Mouse (Mus musculus) left cerebral cortex, adult 2 months (tissue): ENCODE data around the gene Mark1. TPM values are rescaled to one million over a fixed set of nuclear protein-coding genes. Genes with fewer than 3 reads are reported as not detected.

Experiments
- DNase-seq, 2 experiments: peaks; one replicate each; pipeline ENCODE4 v3.0.0; 2021 to 2022; ENCODE audit warnings: low spot score in 2 of 2, mixed read lengths in 1 of 2; ENCODE audit errors: extremely low spot score in 1 of 2
- H3K27ac ChIP-seq: fragments of 200-600 bp; 2 replicates; pipeline ENCODE4 v1.8.1; 2022
- H3K4me3 ChIP-seq: fragments of 200-600 bp; 2 replicates; pipeline ENCODE4 v1.8.1; 2022
- CTCF ChIP-seq: fragments of 200-600 bp; IDR thresholded peaks from 2 replicates; pipeline ENCODE4 v1.8.1; 2022; ENCODE audit warnings: antibody characterized with exemption, mild to moderate bottlenecking, moderate library complexity
- intact Hi-C: fragments of 180-260 bp; cut with DNase I; formaldehyde crosslinking; loops from one replicate; pipeline ENCODE4 v1.15.1; 2025
- total RNA-seq, 2 experiments: library from RNA; stranded (reverse); gene quantifications; 2 replicates each; pipeline ENCODE4 v1.2.3; 2021

The Mark1 gene
- total RNA-seq, 2 experiments from 2014 or later: 92.5 to 94.6 TPM

- TF ChIP-seq CTCF: no peak
- Histone ChIP-seq H3K4me3 (peak overlapping the region; percentile 86), H3K27ac (peak overlapping the region; percentile 97)
- DNase-seq: no peak
- intact Hi-C loops: loop anchor here (2.0 to 5.0 kb wide), 2 partner anchors 76 to 189 kb away; no protein-coding TSS in a partner anchor
These were observed 1.2 kb downstream of the Mark1 start for GRCm38 (mm10) chr1:184998161-184998560.

- no peak for DNase-seq
- H3K4me3 ChIP-seq: peak overlapping the region; percentile 86
- intact Hi-C loops: loop anchor here (2.0 to 5.0 kb wide), 2 partner anchors 33 to 75 kb away; no protein-coding TSS in a partner anchor
- H3K27ac ChIP-seq: peak overlapping the region; percentile 97; the same call in 1 of the 2 replicates
- TF ChIP-seq CTCF: no peak
These were observed 1.9 kb downstream of the Mark1 start for GRCm38 (mm10) chr1:184997466-184997865.

GRCm38 (mm10) chr1:184995335-184995734, 4.0 kb downstream of the Mark1 start:
- TF ChIP-seq CTCF: no peak
- DNase-seq: no peak
- intact Hi-C loops: loop anchor here (5.0 kb wide), 1 partner anchor 73 kb away; no protein-coding TSS in a partner anchor

GRCm38 (mm10) chr1:184991191-184991590, 8.2 kb downstream of the Mark1 start:
- no peak for DNase-seq
- intact Hi-C loops: no loop called here
- no peak for TF ChIP-seq CTCF

More at GRCm38 (mm10) chr1:184995335-184995734, 4.0 kb downstream of the Mark1 start:
- no peak overlapping the region for H3K4me3 ChIP-seq
- H3K27ac ChIP-seq: no peak overlapping the region

GRCm38 (mm10) chr1:184986748-184987147, 12.6 kb downstream of the Mark1 start:
- Histone ChIP-seq H3K27ac (no peak overlapping the region), H3K4me3 (no peak overlapping the region)
- no peak for TF ChIP-seq CTCF
- intact Hi-C loops: no loop called here
- no peak for DNase-seq

More at GRCm38 (mm10) chr1:184991191-184991590, 8.2 kb downstream of the Mark1 start:
- H3K4me3 ChIP-seq: no peak overlapping the region
- H3K27ac ChIP-seq: no peak overlapping the region

- intact Hi-C loops: no loop called here
- no peak for TF ChIP-seq CTCF
- DNase-seq: no peak
- Histone ChIP-seq H3K4me3 (no peak overlapping the region), H3K27ac (no peak overlapping the region)
These were observed 14.6 kb downstream of the Mark1 start for GRCm38 (mm10) chr1:184984723-184985122.

GRCm38 (mm10) chr1:184983751-184984150, 15.6 kb downstream of the Mark1 start:
- no peak for DNase-seq
- no peak overlapping the region for H3K27ac ChIP-seq
- intact Hi-C loops: no loop called here
- TF ChIP-seq CTCF: no peak
- no peak overlapping the region for H3K4me3 ChIP-seq

GRCm38 (mm10) chr1:184972214-184972776, 27.1 kb downstream of the Mark1 start:
- Histone ChIP-seq H3K27ac (no peak overlapping the region), H3K4me3 (no peak overlapping the region)
- intact Hi-C loops: no loop called here
- no peak for DNase-seq
- TF ChIP-seq CTCF: no peak

GRCm38 (mm10) chr1:184969374-184969773, 30.0 kb downstream of the Mark1 start:
- DNase-seq: no peak
- H3K27ac ChIP-seq: peak overlapping the region; percentile 45; the same call in 1 of the 2 replicates
- no peak for TF ChIP-seq CTCF
- no peak overlapping the region for H3K4me3 ChIP-seq
- intact Hi-C loops: no loop called here

GRCm38 (mm10) chr1:184965682-184966360, 33.5 kb downstream of the Mark1 start:
- DNase-seq: peak; percentile 47 to 48
- intact Hi-C loops: loop anchor here (1.0 to 2.0 kb wide), 2 partner anchors 31 to 227 kb away; no protein-coding TSS in a partner anchor
- TF ChIP-seq CTCF: peak; percentile 51
- H3K4me3 ChIP-seq: no peak overlapping the region
- H3K27ac ChIP-seq: peak overlapping the region; percentile 53; the same call in 1 of the 2 replicates

GRCm38 (mm10) chr1:184963121-184963693, 36.2 kb downstream of the Mark1 start:
- intact Hi-C loops: no loop called here

GRCm38 (mm10) chr1:184961853-184962252, 37.5 kb downstream of the Mark1 start:
- Histone ChIP-seq H3K27ac (no peak overlapping the region), H3K4me3 (no peak overlapping the region)
- DNase-seq: no peak
- intact Hi-C loops: no loop called here
- TF ChIP-seq CTCF: no peak

More at GRCm38 (mm10) chr1:184963121-184963693, 36.2 kb downstream of the Mark1 start:
- no peak for DNase-seq
- TF ChIP-seq CTCF: no peak
- no peak overlapping the region for H3K4me3 ChIP-seq
- H3K27ac ChIP-seq: no peak overlapping the region
